11 mouse cellular contexts compared by ENCODE assay signal in the genomic region with DNA sequence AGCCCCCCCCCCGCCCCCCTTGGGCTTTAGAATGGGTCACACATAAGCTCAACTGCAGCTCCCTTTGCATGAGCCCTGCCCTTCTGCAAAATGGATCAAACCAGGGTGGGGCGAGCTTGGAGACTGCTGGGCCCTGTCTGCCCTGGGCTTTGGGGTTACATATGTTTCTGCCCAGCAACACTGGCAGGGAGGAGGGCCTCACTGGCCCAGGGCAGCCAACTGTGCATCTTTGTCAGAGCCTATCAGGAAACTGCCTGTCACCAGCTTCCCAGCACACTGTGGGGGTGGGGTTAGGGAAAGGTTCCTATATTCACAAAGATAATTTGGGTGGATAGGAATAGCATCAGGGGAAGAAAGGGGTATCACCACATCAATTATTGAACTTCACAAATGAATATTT.
A peak's percentile ranks its signal among the peaks of the same experiment; 100 is the strongest.
DNase-seq lines count a peak whose midpoint lies in the region; ATAC-seq and TF ChIP-seq lines count a peak whose summit lies in the region.
"Had no signal": no experiment of that assay in that cellular context is flagged by ENCODE, and none has a peak within 500 bp of the region (broad histone marks: within the 10 kb centered on the region; RNA-seq: fewer than 3 reads in every experiment).

No protein-coding gene starts in this region.

- H3K27ac ChIP-seq in heart, postnatal 0 days (ENCODE audit: low read depth) = peak overlapping the region; percentile 71
- no peak overlapping the region; the same call in 1 of the 2 replicates for H3K27ac ChIP-seq in hindbrain, postnatal 0 days

- no peaks in the 10 kb centered on the region for H3K27me3 ChIP-seq in heart, postnatal 0 days (ENCODE audit: control insufficient read depth, insufficient read depth, low read length)
- no peaks in the 10 kb centered on the region for H3K27me3 ChIP-seq in hindbrain, postnatal 0 days (ENCODE audit: insufficient read depth, low read length)

- no peaks in the 10 kb centered on the region for H3K9me3 ChIP-seq in heart, postnatal 0 days (replicated peaks; ENCODE audit: control insufficient read depth, low read length)
- H3K9me3 ChIP-seq in hindbrain, postnatal 0 days (ENCODE audit: low read length) = no peaks in the 10 kb centered on the region
- H3K9me3 ChIP-seq: G1E had no signal

- no peak overlapping the region for H3K4me2 ChIP-seq in heart, postnatal 0 days (ENCODE audit: low read depth, low read length)
- no peak overlapping the region for H3K4me2 ChIP-seq in hindbrain, postnatal 0 days (ENCODE audit: low read depth, low read length)

- H3K4me1 ChIP-seq in heart, postnatal 0 days (ENCODE audit: control insufficient read depth, insufficient read depth) = peaks cover 44% of the 10 kb centered on the region
- H3K4me1 ChIP-seq in hindbrain, postnatal 0 days (ENCODE audit: insufficient read depth, low read length) = 0 out of 2 replicates have a peak, but pooled peaks cover 3% of the 10 kb centered on the region

- 34% methylated on average over 2 of the region's 2 CpGs for WGBS in heart, postnatal 0 days
- WGBS in hindbrain, postnatal 0 days = 29% methylated on average over 2 of the region's 2 CpGs

- H3K36me3 ChIP-seq in heart, postnatal 0 days (replicated peaks; ENCODE audit: control insufficient read depth, insufficient read depth, low read length) = no peaks in the 10 kb centered on the region
- no peaks in the 10 kb centered on the region for H3K36me3 ChIP-seq in hindbrain, postnatal 0 days (ENCODE audit: insufficient read depth, low read length)
- H3K36me3 ChIP-seq: G1E had no signal

- ATAC-seq in heart, postnatal 0 days (ENCODE audit: insufficient read depth, low read depth) = peak; percentile 45
- peak; percentile 82 for ATAC-seq in hindbrain, postnatal 0 days

- TF ChIP-seq EP300 in heart, postnatal 0 days (IDR thresholded peaks at IDR 0.05; ENCODE audit: low read depth) = no peak

- intact Hi-C loops in heart, postnatal 25 days (cut with DNase I) = loop anchor here (10.0 kb wide), 1 partner anchor 96 kb away; a partner anchor contains a TSS

- no peak for TF ChIP-seq CTCF in heart, postnatal 0 days (IDR thresholded peaks at IDR 0.05; ENCODE audit: low read depth)
- no peak for TF ChIP-seq CTCF in hindbrain, postnatal 0 days (IDR thresholded peaks at IDR 0.05; ENCODE audit: low read depth)

- H3K4me3 ChIP-seq in heart, postnatal 0 days (ENCODE audit: low read depth, low read length) = no peak overlapping the region
- H3K4me3 ChIP-seq in hindbrain, postnatal 0 days (ENCODE audit: low read length) = no peak overlapping the region

- H3K9ac ChIP-seq in heart, postnatal 0 days (replicated peaks; ENCODE audit: low read depth, low read length) = no peak overlapping the region
- no peak overlapping the region for H3K9ac ChIP-seq in hindbrain, postnatal 0 days (replicated peaks; ENCODE audit: low read length)

- DNase-seq in heart, postnatal 0 days (ENCODE audit: low spot score) = peak; percentile 44
- no peak for DNase-seq in heart, postnatal 25 days (ENCODE audit: low spot score)
- peak; percentile 51 for DNase-seq in thymus, postnatal 14 days
- DNase-seq in thymus, postnatal 10 days (ENCODE audit: low spot score in 2 of 2) = no peak
- peak; percentile 70 for DNase-seq in hindbrain, postnatal 0 days (ENCODE audit: low spot score)
- peak; percentile 46 for DNase-seq in thymus, postnatal 4 days
- no peak for DNase-seq in right cerebral cortex, postnatal 36 days (ENCODE audit: low spot score in 2 of 2)
- DNase-seq in ovary, postnatal 10 days (ENCODE audit: low spot score) = no peak
- DNase-seq: cerebellum, adult 18-20 months; gastrocnemius, postnatal 10 days had no signal

Comparison
In these comparisons a context has a peak if more than half of its experiments do, and no peak if none do; other contexts are left out.
1. DNase-seq: peak in heart, postnatal 0 days (single experiment), thymus, postnatal 14 days (single experiment), hindbrain, postnatal 0 days (single experiment) and thymus, postnatal 4 days (single experiment); none in heart, postnatal 25 days (single experiment), thymus, postnatal 10 days (0 of 2), right cerebral cortex, postnatal 36 days (0 of 2) and ovary, postnatal 10 days (single experiment).